Mouse (Mus musculus): Measurements from ENCODE around the gene Pigyl.

The Pigyl gene

DNA sequence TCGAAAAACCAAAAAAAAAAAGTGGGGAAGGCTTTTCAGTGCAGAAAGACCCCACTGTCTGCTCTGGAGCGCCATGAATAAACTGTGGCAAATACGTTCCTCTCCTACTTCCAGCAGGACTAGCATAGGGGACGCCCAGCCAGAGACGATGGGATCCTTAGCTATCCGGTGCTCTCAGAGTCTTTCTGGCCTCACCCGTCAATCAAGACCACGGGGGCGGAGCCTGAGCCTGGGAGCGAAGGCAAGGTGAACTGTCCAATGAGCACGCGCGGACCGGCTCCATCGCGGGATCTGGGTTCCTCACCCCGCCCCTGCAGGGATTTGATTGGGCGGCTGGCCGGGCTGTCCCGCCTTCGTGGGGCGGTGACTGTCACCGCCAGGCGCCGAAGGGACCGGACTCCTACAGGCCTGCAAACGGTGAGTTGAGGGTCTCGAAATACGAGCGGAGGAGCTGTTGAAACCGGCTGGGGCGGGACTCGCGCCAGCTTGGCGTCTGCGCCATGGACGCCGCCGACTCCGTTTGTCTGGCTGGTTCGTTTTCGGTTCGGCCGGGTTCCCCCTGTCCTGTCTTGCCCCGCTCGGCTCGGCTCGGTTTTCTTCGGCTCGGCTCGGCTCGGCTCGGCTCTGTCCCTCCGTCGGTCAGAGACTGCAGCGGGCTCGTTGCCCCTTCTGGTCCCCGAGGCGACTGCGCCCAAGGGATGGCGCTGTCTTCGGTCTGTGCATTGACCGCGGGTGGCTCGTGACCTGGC, at the start of gene Pigyl:
Pigyl (plus strand) TSS at position 350 of the 749 bp plus-strand sequence.
- peak; percentile 98 to 100 for DNase-seq

- no peak for DNase-seq
These were observed 48.5 kb upstream of the Pigyl start for GRCm38 (mm10) chr9:22108194-22108593.

GRCm38 (mm10) chr9:22115635-22116034, 41.0 kb upstream of the Pigyl start:
- no peak for DNase-seq

DNA sequence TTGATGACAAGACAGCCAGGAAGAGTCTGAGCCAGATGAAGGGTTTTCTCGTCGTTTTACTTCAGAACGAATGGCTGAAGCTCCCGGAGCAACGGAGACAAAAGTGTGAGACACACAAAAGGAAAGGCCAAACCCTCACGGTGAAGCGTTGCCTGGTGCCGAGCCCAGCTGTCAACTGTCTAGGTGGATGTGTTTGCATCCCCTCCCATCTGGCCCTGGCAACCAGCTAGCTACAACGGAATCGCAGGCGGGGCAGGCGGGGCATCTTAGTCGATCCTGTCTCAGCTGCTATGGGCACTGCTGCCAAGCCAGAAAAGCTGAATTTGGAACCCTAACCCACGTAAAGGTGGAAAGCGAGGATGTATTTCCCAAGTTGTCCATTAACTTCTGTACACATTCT, 40.6 kb upstream of the Pigyl start:
- DNase-seq = no peak

GRCm38 (mm10) chr9:22116740-22117426, 39.8 kb upstream of the Pigyl start, which contains the start of gene Elof1:
Gene Elof1 (minus strand): TSS chr9:22117172.
- peak; percentile 94 to 96 for DNase-seq

GRCm38 (mm10) chr9:22117754-22118456, 38.7 kb upstream of the Pigyl start:
- peak; percentile 60 to 69 for DNase-seq

DNA sequence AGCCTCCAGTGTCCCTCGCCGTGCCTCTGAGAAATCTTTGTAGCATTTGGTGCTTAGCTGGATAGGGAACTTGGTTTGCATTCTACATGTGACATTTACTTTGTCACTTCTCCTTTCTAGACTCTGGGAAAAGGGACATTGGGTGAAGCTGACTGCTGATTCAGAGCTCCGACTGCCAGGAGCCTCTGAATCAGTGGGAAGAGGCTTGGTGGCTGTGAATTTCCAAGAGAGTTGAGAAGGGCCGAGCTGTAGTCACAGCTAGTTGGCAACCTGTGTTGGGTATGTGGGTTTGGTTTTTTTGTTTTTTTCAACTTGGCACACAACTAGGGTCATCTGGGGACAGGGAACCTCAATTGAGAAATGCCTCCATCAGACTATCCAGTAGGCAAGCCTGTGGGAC, 37.1 kb upstream of the Pigyl start:
- DNase-seq = no peak

GRCm38 (mm10) chr9:22121545-22121944, 35.1 kb upstream of the Pigyl start:
- DNase-seq = no peak

DNA sequence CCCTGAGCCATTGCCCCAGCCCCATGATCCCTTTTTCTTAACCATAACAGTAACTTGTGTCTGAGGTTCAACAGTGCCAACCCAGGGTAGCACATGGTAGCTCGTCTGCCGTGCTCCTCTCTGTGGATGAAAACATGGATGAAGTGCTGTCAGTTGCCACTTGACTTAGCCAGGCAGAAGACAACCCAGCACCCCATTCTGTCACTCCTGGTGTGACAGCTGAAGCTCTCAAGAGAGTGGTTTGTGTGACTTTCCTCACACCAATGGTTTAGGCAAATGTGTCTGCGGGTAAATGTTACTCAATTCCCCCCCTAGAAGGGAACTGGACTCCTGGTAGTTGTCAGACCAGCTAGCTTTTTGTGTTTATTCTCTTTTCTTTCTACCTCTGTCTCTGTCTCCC, 34.6 kb upstream of the Pigyl start:
- DNase-seq = no peak

GRCm38 (mm10) chr9:22123069-22123609, 33.5 kb upstream of the Pigyl start:
- DNase-seq = no peak

- no peak for DNase-seq
These were observed 32.5 kb upstream of the Pigyl start for GRCm38 (mm10) chr9:22124169-22124568.

DNA sequence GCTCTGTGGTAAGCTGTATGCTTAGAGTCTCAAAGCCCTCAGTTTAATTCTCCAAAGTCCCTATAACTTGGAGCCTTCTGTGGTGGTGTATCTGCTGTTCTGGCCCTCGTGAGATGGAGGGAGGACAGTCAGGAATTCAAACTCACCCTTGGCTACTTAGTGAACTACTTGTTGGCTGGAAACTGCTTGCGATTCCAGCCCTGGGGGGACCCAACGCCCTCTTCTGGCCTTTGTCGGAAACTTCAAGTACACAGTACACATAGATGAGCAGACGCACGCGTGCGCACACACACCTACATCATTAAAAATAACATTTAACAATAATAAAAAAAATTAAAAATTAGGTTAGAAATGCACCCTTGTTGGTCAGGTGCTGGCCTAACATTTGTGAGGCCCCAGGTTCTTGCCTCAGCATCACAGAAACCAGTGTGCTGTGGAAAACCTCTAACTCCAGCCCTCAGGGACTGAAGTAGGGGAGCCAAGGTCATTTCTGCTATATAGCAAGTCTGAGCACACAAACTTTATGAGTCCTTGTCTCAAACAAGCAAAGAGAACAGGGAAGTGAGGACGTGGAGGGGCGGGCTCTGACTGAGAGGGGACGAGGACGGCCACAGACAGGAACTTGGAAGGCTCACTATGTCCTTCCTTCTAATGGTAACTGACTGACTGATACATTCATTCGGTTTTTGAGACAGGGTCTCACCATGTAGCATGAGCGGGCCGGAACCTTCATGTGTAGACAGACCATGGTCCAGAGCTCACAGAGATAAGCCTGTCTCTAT, 31.2 kb upstream of the Pigyl start:
- no peak for DNase-seq

- DNase-seq = no peak
These were observed 25.2 kb upstream of the Pigyl start for GRCm38 (mm10) chr9:22131226-22131981.

DNA sequence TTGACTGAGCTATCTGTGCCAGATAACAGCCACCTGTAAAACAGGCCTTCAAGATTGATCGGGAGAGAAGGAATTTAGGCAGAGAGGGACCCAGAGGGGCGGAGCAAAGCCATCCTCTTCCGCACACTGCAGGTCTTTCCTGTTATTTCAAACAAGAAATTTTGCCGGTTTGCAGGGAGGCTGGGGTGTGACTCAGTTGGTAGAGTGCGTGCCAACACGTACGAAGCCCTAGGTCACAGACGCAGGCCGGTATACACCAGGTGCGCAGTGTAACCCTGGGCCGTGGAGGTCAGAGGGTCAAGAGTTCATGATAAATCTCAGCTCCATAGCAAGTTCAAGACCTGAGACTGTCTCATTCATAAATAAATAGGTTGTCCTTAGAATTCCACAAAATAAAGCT, 24.4 kb upstream of the Pigyl start:
- no peak for DNase-seq

DNA sequence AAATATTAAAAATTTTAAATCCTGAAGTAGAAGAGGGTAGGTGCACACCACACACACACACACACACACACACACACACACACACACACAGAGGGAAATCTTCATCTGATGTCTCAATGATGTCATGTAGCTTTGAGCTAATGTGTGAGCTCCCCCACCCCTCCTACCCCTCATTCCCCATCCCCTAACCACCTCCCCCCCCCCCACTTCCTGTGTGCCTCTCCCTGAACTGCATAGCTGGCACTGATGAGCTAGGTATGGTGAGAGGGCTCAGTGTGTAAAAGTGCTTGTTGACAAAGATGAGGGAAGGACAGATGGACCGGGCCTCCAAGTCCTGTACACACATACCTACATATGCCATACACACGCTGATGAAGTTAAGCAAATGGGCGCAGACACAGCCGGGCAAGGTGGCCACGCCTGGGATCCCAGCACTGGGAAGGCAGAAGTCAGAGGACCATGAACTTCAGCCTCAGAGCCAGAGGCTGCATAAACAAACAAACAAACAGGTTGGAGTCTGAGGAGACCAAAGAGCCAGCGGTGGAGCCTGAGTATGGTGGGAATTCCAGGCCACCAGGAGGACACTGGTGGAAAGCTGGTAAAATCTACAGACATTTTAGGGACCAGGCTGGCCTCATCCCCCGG, 22.3 kb upstream of the Pigyl start:
- no peak for DNase-seq

DNA sequence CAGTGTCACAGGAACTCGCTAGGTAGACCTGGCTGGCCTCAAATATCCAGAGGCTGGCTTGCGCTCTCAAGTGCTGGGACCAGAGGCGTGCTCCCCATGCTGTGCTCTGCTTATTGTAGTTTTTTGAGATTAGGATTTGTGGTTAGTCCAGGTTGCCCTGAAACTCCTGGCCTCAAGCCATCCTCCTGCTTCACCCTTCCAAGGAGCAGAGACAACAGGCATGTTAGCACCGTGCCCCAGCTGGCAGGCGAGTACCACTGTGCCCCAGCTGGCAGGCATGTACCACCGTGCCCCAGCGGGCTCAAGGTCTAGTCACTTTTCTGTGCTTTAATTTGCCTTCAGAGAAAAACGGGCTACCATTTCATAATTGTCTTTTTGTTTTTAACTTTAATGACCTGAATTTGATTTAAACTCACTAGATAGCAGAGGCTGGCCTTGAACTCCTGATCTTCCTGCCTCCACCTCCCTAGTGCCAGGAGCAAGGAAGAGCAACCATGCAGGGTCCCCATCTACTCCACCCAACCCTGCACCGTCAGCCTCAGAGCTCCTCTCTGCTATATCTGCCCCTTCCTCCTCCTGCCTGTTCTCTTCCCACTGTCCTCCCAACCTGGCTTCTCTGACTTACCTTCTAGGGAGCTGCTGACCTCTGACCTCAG, 21.5 kb upstream of the Pigyl start:
- no peak for DNase-seq

DNA sequence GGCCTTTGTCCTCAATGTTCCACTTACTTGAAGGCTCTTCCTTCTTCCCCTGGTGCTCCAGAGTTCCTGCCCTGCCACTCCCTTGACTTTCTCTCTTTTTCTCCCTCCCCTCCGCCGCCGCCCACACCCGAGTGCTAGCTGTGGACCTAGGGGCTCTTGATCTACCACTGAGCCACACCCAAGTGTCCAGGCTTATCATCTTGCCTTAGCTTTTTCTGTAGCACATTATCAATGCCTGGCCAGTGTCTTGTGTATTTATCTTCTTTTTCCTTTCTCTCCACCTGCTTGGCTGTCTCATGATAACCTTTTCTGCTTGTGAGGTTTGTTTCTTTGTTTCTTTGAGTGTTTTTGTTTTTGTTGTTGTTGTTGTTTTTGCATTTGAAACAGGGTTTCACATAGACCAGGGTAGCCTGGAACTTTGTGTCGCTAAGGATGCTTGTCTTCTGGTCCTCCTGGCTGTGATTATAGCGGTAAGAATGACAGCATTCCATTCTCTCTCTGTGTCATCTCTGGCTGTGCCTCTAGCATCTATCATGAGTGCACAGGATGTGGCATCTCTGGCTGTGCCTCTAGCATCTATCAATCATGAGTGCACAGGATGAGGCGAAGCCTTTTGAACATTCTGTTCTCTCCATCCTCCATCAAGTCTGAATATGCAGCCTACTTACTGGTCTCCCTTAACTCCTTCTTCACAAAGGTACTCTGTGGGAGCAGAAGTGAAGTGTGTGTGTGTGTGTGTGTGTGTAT, 20.8 kb upstream of the Pigyl start, which contains the start of gene Acp5:
Acp5 (minus strand) TSS at position 68 of the 747 bp plus-strand sequence.
- DNase-seq = no peak

GRCm38 (mm10) chr9:22136765-22137547, 19.7 kb upstream of the Pigyl start:
- no peak for DNase-seq

DNA sequence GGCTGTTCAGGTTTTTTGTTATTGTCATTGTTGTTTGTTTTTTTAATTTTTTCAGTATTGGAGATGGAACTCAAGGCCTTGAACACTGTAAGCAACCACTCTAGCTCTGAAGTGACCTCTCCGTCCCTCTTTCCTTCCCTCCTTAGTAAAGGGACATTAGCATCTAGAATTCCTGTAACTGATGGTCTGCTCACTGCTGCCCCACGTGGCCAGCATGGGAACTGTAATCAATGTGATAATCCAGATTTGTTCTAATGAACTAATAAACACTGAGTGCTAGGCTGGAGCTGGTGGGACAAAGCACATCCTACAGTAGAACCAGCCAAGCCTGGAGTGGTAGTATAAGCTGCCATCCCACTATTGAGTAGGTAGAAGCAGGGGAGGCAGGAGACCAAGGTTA, 18.2 kb upstream of the Pigyl start:
- DNase-seq = peak; percentile 57 to 64
